Mouse (Mus musculus) myocyte (in vitro differentiated cells): ENCODE measurements around the gene Higd1c. TPM values are rescaled to one million over a fixed set of nuclear protein-coding genes. Genes with fewer than 3 reads are reported as not detected.

ENCODE experiments used
- H3K27me3 ChIP-seq: one replicate; pipeline ENCODE4 v1.6.1; 2011; ENCODE audit not compliant: control insufficient read depth, insufficient read depth, insufficient read length
- H3K36me3 ChIP-seq: one replicate; pipeline ENCODE4 v1.6.1; 2011; ENCODE audit not compliant: control insufficient read depth, insufficient read depth
- H3K4me2 ChIP-seq: one replicate; pipeline ENCODE4 v1.6.1; 2011; ENCODE audit warnings: low read depth, control low read depth
- H3K4me3 ChIP-seq: one replicate; pipeline ENCODE4 v1.5.1; 2011; ENCODE audit warnings: mild to moderate bottlenecking, control low read depth, moderate library complexity
- H3K79me2 ChIP-seq: one replicate; pipeline ENCODE4 v1.6.1; 2011; ENCODE audit not compliant: control insufficient read depth, insufficient read depth
- H3ac ChIP-seq: one replicate; pipeline ENCODE4 v1.6.1; 2011; ENCODE audit not compliant: control insufficient read depth, insufficient read length
- CEBPB ChIP-seq: IDR thresholded peaks from 2 replicates; pipeline ENCODE4 v1.6.1; 2011; ENCODE audit warnings: mild to moderate bottlenecking, moderate library complexity; ENCODE audit not compliant: poor library complexity, insufficient read depth, severe bottlenecking
- E2F4 ChIP-seq: IDR thresholded peaks from one replicate; pipeline ENCODE4 v1.6.1; 2011; ENCODE audit warnings: mild to moderate bottlenecking, control low read depth, moderate library complexity; ENCODE audit not compliant: insufficient read depth
- MAX ChIP-seq: IDR thresholded peaks from one replicate; pipeline ENCODE4 v1.6.1; 2011; ENCODE audit warnings: low read depth, mild to moderate bottlenecking, control low read depth
- MYOD1 ChIP-seq, 3 experiments: IDR thresholded peaks; one replicate each; pipeline ENCODE4 v1.6.1; 2011; ENCODE audit warnings: control low read depth in 2 of 3, low read depth in 2 of 3, mild to moderate bottlenecking in 2 of 3, moderate library complexity in 1 of 3; ENCODE audit not compliant: insufficient read length in 2 of 3, control insufficient read depth in 1 of 3
- MYOG ChIP-seq, 3 experiments: IDR thresholded peaks; one replicate each; pipeline ENCODE4 v1.6.1; 2011; ENCODE audit warnings: control low read depth in 2 of 3, low read depth in 2 of 3, mild to moderate bottlenecking in 2 of 3; ENCODE audit not compliant: insufficient read length in 2 of 3, control insufficient read depth in 1 of 3, insufficient read depth in 1 of 3
- POLR2A ChIP-seq: IDR thresholded peaks from one replicate; pipeline ENCODE4 v1.6.1; 2011; ENCODE audit warnings: low read depth, mild to moderate bottlenecking, control low read depth, moderate library complexity; ENCODE audit not compliant: insufficient read length
- POLR2AphosphoS2 ChIP-seq: IDR thresholded peaks from one replicate; pipeline ENCODE4 v1.6.1; 2011; ENCODE audit warnings: low read depth, control low read depth; ENCODE audit not compliant: insufficient read length
- REST ChIP-seq: IDR thresholded peaks from one replicate; pipeline ENCODE4 v1.6.1; 2011; ENCODE audit warnings: mild to moderate bottlenecking, control low read depth, moderate library complexity; ENCODE audit not compliant: insufficient read depth, insufficient read length
- SRF ChIP-seq: IDR thresholded peaks from one replicate; pipeline ENCODE4 v1.6.1; 2011; ENCODE audit warnings: low read depth; ENCODE audit not compliant: control insufficient read depth, insufficient read length
- TCF12 ChIP-seq: IDR thresholded peaks from one replicate; pipeline ENCODE4 v1.6.1; 2011; ENCODE audit warnings: mild to moderate bottlenecking, control low read depth; ENCODE audit not compliant: poor library complexity, insufficient read depth, severe bottlenecking
- TCF3 ChIP-seq: IDR thresholded peaks from one replicate; pipeline ENCODE4 v1.6.1; 2011; ENCODE audit warnings: low read depth, control low read depth; ENCODE audit not compliant: insufficient read length
- USF1 ChIP-seq: IDR thresholded peaks from one replicate; pipeline ENCODE4 v1.6.1; 2011; ENCODE audit warnings: low read depth, mild to moderate bottlenecking, control low read depth, moderate library complexity
- polyA plus RNA-seq: library from polyadenylated mRNA; unstranded; fragments of >200 nt; fragmentation: generic; extraction: Trizol; gene quantifications from one replicate; pipeline ENCODE4 v1.2.1, GENCODE M21; 2012; ENCODE audit warnings: missing spikeins

The Higd1c gene
- polyA plus RNA-seq, 1 experiment: not detected

DNA sequence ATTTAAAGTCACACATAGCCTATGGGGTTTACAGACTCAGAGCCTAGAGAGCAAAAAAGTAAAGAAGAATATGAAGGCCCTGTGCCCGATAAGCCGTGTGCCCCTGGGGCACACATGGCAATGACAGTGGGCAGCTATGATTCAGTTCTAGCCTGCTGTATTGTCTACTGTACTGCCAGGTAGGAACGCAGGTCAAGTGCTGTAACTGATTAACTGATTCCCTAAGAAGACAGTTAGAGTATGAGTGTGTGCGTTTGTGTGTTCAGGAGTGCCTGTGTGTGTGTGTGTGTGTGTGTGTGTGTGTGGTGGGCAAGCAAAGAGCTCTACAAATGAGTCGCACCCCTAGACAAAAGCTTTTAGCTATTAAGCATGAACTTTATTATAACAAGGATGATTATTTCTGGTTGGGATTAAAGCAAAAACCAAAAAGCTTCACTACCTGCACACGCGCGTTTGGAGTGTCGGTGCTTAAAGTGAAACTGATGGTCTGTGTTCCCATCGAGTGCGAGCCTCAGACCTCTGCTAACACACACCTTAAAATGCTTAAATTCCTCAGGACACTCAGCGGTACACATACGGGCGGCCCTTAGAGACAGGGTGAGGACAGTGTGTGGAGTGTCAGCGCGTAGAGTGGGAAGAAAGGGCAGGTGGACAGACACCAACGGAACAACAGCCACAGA lies 23.3 kb downstream of the Higd1c start:
- TF ChIP-seq REST (no peak), POLR2AphosphoS2 (peak; percentile 11)

GRCm38 (mm10) chr15:100388224-100388835 lies 24.0 kb downstream of the Higd1c start:
- Histone ChIP-seq H3K4me3 (no peak overlapping the region), H3K27me3 (peaks cover 6% of the 10 kb centered on the region), H3K79me2 (no peaks in the 10 kb centered on the region), H3ac (no peak overlapping the region), H3K36me3 (peaks cover 1% of the 10 kb centered on the region), H3K4me2 (no peak overlapping the region)
- TF ChIP-seq E2F4 (no peak), SRF (no peak), POLR2AphosphoS2 (peak; percentile 51), MAX (no peak)

More for the DNA sequence above, 23.3 kb downstream of the Higd1c start:
- Histone ChIP-seq H3K79me2 (no peaks in the 10 kb centered on the region), H3K27me3 (peaks cover 6% of the 10 kb centered on the region), H3ac (no peak overlapping the region), H3K4me3 (no peak overlapping the region), H3K4me2 (no peak overlapping the region), H3K36me3 (no peaks in the 10 kb centered on the region)

DNA sequence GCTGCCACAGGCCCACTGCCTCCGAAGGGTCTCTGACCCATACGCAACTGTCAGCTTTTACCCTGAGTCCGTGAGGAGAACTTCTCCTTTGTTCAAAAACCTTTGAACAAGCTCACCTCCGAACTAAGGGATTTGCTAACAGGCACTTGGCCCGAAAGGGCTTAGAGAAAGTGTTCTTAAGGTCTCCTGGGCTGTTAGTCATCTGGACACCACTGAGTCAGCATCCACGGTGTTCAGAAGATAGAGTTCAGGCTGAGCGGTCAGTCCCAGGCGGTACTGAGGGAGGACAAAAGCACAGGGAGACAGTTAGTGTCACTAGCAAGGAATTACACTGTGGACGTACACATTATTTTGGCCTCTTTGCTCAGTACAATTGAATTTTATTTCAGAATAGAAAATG lies 24.5 kb downstream of the Higd1c start:
- Histone ChIP-seq H3K4me3 (no peak overlapping the region), H3K79me2 (no peaks in the 10 kb centered on the region)
- TF ChIP-seq TCF3 (no peak), TCF12 (no peak), CEBPB (no peak), REST (no peak), E2F4 (no peak), POLR2A (no peak), USF1 (no peak), MAX (no peak), MYOG (IDR thresholded peaks at IDR 0.05; ENCODE audit: control insufficient read depth in 1 of 3, insufficient read depth in 1 of 3, insufficient read length in 2 of 3, low read depth in 2 of 3) (no peak), POLR2AphosphoS2 (no peak), SRF (no peak), MYOD1 (IDR thresholded peaks at IDR 0.05; ENCODE audit: control insufficient read depth in 1 of 3, insufficient read length in 2 of 3, low read depth in 2 of 3) (no peak)

GRCm38 (mm10) chr15:100391066-100391465 lies 26.7 kb downstream of the Higd1c start:
- TF ChIP-seq SRF (no peak), POLR2AphosphoS2 (peak; percentile 62), E2F4 (no peak)
- Histone ChIP-seq H3K4me3 (no peak overlapping the region), H3K36me3 (peaks cover 26% of the 10 kb centered on the region), H3K27me3 (no peaks in the 10 kb centered on the region), H3K4me2 (no peak overlapping the region), H3K79me2 (no peaks in the 10 kb centered on the region), H3ac (no peak overlapping the region)

More for the DNA sequence above, 24.5 kb downstream of the Higd1c start:
- peaks cover 7% of the 10 kb centered on the region for H3K36me3 ChIP-seq
- H3ac ChIP-seq: no peak overlapping the region
- no peak overlapping the region for H3K4me2 ChIP-seq
- peaks cover 5% of the 10 kb centered on the region for H3K27me3 ChIP-seq

- no peak overlapping the region for H3K4me3 ChIP-seq
- H3K27me3 ChIP-seq: no peaks in the 10 kb centered on the region
- H3ac ChIP-seq: no peak overlapping the region
- TF ChIP-seq POLR2A (no peak), POLR2AphosphoS2 (peak; percentile 22)
- no peaks in the 10 kb centered on the region for H3K79me2 ChIP-seq
- H3K36me3 ChIP-seq: peaks cover 31% of the 10 kb centered on the region
- H3K4me2 ChIP-seq: no peak overlapping the region
Measured at GRCm38 (mm10) chr15:100391599-100391998, 27.3 kb downstream of the Higd1c start.

DNA sequence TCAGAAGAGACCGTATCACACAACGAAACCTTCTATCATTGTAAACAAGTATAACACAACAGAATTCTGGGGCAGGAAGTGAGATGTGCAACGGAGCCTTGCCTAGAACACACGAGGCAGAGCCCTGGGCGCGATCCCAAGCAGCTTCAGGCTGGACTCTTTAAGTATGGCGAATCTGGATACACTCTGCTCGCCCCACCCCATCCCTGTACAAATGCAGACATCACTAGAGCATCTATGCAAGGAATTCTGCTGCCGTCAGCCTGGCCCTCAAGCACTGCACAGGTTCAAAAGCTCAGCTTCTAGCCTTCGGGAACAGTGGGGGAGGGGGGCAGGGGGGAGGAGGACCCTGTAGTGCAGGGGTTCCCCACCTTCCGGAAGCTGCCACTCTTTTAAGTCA lies 28.7 kb downstream of the Higd1c start:
- no peaks in the 10 kb centered on the region for H3K27me3 ChIP-seq
- no peak overlapping the region for H3K4me3 ChIP-seq
- H3K79me2 ChIP-seq: no peaks in the 10 kb centered on the region
- peaks cover 45% of the 10 kb centered on the region for H3K36me3 ChIP-seq
- H3ac ChIP-seq: no peak overlapping the region
- TF ChIP-seq REST: no peak
- no peak for TF ChIP-seq MAX
- TF ChIP-seq TCF12: no peak
- TF ChIP-seq POLR2AphosphoS2: no peak
- no peak for TF ChIP-seq MYOD1 (IDR thresholded peaks at IDR 0.05; ENCODE audit: control insufficient read depth in 1 of 3, insufficient read length in 2 of 3, low read depth in 2 of 3)
- no peak for TF ChIP-seq CEBPB
- no peak for TF ChIP-seq TCF3
- no peak for TF ChIP-seq MYOG (IDR thresholded peaks at IDR 0.05; ENCODE audit: control insufficient read depth in 1 of 3, insufficient read depth in 1 of 3, insufficient read length in 2 of 3, low read depth in 2 of 3)
- TF ChIP-seq E2F4: no peak
- TF ChIP-seq POLR2A: no peak
- TF ChIP-seq USF1: no peak
- no peak for TF ChIP-seq SRF
- no peak overlapping the region for H3K4me2 ChIP-seq
